Mouse (Mus musculus) lung, postnatal 10 days (tissue): Measurements from ENCODE around the gene Cerk.

Experiments
- DNase-seq: peaks from one replicate; pipeline ENCODE4 v3.0.0; 2021

The Cerk gene

DNA sequence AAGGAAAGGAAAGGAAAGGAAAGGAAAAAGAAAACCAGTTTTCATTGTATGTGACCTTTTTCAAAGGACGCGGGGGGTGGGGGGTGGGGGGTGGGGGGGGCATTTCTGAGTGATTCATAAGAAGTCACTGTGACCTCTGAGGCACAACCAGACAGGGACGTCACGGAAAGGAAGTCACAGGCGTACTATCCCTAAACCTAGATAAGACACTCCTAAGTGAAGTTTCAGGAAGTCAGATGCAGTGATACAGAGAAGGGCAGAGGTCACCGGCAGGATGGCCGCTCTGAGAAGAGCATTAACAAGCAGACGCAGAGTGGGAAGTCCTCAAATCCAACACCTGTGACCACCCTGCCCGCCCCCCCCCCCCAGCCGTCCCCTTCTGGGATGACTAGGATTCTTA, 25.0 kb downstream of the Cerk start:
- no peak for DNase-seq

DNA sequence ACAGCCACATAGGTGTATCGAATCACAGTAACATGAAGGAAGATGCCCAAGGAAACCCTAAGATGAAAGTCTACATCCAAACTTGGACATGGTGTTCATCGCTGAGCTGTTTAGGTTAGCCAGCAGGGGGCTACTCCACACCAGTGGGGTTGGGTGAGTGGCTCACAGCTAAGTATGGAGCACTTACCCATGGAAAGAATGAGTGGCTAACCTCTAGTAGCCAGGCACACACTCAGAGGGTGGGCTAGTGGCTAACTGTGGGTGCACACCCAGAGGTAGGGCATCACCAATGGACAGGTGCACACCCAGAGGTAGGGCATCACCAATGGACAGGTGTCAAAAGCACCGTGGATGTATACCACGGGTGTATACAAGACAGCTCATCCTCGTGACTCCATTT, 26.2 kb downstream of the Cerk start:
- DNase-seq, result no peak

DNA sequence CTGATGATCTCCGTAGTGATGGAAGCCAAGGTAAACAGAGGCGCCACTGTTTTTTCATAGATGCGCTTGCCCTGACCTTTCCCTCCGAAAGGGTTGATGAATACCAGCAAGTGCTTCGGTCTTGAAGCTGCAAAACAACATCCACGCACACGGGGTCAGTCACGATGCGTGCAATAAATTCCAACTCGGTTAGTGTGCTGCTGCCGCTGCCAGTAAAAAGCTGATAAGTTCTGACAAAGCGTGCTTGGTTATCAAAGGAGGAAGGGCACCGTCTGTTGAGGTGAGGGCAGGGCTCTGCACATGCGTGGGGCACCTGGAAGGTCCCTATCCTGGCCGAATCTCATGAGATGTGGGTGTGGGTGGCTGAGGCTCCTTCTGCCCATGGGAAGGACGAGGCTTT, 26.8 kb downstream of the Cerk start:
- DNase-seq, result no peak

DNA sequence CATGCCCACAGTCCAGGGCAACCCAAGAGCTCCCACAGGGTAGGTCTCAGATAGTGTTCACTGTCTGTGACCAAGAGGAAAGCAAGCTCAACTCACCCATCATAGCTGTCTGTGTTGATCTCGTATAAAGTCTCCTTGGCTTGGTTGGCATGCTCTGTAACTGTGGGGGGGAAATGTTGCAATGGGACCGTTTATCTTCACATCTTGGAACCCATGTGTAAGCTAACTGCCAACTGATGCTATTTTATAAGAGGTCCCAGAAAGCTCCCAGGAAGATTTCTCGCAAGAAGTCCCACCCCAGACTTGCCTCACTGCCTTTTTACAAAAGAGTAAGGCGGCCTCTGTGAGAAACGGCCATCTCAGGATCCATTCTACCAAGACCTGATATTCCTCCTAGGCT, 29.4 kb downstream of the Cerk start:
- DNase-seq, result no peak

DNA sequence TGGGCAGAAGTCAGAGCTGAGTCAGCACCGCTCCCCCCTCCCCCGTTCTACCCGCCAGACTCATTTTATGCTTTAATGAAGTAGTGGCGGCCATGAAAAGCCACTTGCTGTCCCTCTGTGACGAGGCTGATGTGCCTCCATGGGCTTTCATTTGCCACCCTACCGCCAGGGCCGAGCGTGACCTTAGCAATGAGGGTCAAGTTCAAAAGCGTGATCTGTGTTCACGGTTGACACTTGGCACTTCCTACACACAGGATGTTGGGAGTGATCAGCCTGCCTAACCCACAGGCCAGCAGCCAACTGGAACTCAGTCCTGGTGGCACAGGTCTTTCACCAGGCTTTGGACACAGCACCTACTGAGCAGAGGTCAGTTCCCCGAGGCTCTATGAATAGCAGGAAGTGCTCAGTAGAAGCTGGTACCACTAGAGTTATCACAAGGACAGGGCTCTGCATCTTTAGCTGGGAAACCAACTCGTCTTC, 32.4 kb downstream of the Cerk start:
- no peak for DNase-seq

DNA sequence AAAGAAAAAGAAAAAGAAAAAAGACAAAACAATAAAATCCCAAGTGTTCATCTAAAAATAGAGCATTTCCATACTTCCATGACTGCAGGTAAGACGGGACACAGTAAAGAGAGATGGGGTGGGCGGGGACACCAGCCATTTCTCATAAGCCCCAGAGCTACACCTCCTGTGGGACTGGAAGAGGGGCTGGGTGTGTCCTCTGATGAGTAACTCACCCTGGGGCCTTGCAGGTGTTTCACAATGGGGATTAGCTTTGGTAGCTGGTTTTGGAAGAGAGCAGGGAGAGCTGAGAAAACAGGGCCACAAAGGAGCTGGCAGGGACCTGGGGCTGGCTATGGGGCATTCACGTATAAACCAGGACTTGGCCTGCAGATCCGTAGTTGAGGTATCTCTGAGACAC, 35.3 kb downstream of the Cerk start:
- no peak for DNase-seq

DNA sequence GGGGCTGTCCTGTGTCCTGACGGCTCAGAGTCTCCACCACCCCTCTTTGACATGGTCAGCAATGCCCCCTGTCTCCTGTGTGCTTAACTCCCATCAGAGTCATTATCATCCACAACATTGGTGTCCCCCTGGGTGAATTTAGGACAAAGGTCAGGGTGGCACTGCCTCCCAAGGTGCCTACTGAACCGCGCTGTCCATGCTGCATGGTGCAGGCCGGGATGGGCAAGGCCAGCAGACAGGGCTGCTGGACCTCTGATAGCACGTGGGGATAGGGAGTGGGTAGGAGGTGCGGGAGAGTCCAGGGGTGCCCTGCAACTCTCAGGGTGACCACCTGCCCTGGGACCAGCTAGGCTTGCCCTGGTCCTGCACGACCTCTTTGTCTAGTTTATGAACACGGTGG, 39.0 kb downstream of the Cerk start:
- DNase-seq, result no peak

DNA sequence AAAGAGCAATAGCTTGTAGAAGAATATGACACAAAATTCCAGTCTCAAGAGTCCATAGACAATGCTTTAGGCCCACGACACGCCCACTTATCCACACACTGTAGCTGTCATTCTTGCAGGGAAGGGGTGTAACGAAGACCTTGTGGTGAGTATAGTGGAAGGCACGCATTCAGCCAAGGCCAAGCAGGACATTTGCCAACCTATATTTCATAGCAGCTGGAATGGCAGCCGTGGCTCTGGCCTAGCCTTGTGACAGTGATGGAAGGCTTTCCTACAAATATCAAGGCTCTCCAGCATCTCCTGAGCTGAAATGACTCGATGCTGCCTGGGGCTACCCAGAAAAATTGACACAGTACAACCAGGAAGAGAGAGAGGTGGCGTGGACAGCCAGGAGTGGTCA, 40.9 kb downstream of the Cerk start:
- DNase-seq, result no peak

DNA sequence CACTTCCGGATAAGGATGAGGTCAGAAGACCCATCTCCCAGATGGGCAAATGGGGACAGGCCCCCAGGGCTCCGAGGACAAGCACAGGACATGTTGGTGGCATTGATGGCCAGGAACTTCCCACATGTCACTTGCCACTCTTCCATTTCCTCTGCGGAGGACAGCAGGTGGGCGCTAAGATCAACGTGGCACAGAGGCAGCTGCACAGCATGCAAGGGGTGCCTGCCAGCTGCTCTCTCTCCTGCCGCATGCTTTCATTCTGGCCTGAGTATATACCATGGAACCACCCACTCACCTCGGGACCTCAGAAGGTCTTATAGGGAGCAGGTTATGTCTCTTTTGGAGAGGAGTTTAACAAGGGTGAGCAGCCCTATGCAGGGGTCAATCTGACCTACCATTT, 41.4 kb downstream of the Cerk start:
- no peak for DNase-seq

DNA sequence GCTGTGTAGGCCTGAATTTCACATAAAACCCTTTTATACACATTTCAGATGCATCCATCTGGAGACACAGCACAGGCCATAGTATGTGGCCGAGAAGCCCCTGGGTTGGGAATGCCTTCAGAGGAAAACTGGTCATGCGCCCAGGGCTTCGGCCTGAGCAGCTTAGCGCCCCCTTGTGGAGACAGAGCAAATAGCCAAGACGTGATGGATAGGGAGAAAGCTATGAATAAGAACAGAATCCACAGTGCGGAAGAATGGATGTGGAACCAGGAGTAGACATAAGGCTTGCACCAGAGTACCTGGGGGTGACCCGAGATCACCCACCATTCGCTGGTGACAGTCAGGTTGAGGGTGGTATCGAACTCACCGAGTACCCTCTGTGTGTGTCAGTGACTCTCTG, 45.6 kb downstream of the Cerk start:
- peak; percentile 76 for DNase-seq

DNA sequence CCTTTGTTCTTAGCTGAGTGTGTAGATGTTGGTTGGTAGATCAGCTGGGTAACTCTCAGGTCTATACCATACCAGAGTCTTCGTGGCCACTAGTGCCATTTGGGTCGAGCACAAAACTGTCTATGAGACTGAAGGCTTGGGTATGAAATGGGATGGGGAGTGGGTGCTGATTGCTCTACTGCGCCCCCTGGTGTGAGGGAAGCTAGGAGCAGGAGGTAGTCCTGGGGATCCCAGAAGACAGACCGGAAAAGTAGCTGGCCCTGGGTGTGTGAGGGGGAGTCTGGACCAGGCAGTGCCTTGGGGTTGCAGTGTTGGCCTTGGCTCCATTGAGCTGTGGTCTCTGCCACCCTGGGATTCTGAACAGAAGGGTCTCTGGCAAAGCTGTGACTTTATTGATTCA, 48.3 kb downstream of the Cerk start:
- DNase-seq, result peak; percentile 66

DNA sequence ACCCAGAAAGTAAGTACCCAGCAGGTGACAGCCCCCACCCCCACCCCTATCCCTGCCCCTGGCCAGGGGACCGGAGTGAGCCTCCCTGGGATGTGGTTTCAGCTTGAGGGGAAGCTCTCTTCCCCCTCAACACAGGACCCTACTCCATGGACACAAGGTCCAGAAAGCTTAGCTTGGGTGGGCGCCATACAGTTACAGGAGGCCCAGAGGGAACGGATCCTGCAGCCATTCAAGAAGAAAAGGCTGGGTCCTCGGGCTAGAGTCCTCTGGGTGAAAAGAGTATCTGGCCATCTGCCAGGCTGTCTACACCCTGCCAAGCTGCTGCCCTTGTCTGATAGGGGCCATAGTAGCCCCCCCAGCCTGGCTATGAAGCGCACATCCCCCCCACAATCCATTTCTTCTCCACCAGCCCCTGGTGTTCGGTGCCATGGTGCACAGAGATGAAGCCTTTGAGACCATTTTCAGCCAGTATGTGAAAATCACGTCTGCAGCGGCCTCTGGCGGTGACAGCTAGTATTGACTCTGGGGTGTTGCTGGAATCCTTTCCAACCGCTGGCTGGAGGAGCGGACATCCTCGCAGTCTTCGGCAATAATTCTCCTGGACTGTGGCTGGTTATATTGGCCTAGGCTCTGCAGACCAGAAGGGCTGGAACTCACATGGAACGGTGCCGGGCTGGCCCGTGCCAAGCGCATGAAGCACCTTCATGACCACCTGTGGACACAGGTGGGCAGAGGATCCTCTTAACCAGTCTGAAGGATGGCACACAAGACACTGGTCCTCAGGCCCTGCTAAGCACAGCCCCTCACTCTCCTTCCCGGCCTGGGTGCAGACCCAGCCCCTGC, 50.8 kb downstream of the Cerk start:
- DNase-seq, result peak; percentile 93

DNA sequence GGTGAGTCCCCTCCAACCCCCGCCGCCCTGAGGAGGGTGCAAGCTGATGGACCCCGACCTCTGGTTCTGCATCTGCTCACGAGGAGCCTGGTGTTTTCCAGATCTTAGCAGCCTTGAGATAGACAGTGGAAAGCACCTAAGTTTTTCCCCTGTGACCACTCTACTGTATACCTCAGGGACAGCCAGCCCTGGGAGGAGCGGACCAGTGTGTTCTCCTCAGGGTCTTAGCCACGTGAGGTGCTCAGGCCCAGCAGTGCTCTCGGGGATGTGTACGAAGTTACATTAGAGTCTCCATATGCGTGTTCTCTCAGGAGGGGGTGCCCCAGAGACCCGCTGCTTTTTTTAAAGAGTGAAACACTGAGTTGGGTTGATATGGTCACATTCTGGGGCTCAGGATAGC, 55.3 kb downstream of the Cerk start:
- DNase-seq, result no peak

DNA sequence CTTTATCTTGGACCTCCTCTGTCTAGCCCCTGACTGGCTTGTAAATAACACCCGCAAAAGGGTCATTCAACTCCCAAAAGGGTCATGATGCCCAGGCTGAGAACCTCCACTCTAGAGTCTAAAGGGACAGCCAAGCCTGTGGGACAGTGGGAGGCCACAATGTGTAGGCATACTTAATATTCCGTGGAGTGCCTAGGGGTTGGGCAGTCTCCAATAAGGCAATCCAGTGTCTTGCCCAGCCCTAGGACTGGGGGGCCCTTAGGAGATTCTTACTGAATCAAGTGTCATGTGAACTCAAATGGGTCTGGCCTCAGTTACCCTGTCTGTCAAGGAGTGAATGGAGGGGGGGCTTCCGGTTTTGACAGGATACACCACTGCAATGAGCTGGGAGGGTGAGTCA, 56.9 kb downstream of the Cerk start:
- no peak for DNase-seq

DNA sequence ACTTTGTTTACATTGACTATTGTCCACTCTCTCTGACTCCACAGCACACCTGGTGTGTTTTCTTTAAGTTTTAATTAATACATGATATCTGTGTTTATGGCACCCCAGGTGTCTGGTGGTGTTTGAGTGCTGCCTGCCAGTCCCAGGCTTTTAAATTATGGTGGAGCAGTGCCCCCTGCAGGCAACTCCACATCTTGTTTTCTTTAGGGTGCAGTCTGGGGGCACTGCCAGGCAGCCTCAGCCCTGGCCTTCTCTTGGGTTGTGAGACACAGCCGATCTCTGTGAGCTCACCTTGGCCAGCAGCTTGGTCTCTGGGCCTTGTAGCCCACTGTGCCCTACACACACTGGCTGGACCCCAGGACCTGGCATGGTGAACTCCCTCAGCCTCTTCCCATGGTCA, 61.6 kb downstream of the Cerk start:
- peak; percentile 84 for DNase-seq

DNA sequence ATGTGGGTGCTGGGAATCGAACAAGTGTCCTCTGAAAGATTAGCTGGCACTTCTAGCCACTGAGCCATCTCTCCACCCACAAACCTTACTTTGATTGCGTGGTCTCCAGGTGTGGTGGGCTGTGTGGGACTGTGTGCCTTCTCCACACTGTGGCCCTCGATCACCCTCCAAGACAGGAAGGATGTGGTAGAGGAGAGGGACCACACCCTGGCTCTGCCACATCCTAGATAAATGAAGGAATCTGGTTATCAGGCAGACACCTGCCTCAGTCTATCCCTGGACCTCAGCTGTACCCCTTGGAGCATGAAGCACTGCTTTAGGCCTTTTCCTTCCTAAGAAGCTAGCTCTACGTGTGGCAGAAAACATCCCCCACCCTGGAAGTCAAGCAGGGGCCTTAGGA, 62.5 kb downstream of the Cerk start:
- DNase-seq, result no peak

DNA sequence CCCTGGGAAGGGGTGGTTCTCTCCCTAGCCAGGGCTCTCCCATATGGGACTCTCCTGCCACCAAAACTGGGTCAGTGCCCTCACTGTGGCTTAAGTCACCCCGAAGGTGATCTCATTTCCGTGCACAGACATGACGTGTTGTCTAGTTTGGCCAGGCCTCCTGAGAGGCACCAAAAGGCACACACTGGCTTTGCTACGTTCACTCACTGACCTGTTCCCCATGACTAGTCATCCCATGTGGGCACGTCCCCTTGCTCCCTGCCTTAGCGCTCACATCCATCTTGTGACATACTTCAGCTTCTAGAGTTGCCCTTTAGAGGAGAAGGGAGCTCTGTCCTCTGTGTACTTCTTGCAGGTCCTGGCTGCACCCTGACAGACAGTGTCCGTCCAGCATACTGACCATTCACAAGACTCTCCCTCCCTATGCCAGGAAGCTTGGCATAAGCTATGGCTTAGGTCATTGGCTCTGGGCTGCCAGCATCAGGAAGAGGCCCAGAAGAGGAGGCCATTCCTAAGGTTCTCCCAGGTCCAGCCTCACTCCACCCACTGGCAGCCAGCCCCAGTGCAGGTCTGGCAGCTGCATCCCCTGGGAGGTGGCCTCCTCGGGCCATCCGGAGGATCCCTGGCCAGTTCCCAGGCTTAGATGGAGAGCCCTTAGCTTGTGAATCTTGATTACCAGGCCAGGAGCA, 63.5 kb downstream of the Cerk start:
- DNase-seq, result peak; percentile 48

DNA sequence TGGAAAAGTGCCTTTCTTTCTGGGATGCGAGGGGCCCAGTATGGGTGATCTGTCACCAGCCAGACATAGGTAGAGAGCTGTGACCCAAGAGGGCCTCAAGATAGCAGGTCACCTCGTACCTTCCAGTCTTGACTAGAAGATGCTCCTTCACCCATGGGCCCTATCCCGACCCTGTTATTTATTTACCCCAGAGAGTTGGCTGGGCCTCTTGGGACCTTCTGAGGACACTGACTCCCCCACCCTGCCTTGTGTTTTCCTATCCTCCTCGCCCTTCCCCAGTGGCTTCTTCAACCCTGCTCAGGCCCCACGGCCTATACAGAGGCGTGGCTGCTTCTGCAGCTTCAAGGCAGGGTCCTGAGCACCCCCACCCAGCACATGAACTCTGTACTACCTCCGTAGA, 66.8 kb downstream of the Cerk start:
- no peak for DNase-seq

DNA sequence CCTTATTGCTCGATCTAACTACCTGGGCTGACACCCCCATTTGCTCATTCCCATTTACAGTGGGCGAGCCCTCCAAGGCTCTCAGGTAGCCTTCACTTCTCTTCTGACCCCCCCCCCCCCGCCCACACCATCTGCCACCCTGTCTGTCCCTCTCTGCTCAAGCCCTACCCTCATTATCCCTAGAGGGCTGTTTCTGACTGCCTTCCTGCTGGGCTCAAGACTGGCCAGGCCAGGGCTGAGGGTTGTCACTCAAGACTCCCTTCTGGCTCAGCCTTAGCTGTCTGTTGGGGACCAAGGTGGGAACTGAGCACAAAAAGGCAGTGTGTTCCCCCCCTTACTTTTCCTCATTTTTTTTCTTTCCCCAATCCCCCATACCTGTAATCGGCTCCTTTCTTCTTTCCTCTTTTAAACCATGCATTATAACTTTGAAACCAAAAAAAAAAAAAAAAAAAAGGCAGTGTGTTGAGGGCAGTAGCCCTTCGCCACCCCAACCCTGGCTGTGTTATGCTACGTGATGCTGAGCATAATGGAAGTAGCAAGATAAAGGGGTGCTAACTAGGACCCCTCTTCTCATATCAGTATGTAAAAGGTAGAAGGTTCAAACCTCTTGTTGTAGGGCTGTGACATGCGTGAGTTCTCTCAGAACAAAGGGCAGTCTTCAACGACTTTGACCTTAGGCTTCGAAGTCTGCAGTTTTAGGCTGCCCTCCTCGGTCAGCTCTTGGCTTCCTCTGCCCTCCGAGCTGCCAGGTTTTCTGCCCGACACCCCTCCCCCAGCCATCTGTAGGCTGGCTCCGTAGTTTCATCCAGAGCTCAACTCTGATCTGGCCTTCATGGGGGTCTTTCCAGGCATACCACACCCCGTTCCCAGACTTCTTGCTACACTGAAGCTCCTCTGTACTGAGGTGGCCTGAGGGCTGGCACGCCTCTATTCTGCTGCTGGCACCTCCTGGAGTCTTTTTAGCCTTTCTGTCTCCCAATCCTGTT, 68.5 kb downstream of the Cerk start:
- DNase-seq, result no peak

DNA sequence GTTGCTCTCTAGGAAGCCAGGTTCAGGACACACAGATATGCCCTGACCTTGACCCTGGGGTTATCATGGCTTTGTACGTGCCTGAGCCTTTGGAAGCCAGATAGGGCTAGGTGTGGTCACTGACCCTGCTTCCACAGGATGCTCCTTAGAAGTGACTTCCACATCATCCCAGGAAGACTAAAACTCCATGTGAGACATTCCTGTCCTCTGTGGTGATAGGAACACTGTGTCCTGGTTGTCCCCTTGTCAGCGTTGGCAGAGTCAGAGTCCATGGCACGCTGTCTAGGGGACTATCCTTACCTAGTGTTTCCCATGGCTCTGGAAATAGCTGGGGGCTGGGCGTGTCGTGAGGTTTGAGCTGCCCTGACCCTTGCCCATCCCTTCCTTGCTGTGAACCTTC, 69.5 kb downstream of the Cerk start:
- no peak for DNase-seq

DNA sequence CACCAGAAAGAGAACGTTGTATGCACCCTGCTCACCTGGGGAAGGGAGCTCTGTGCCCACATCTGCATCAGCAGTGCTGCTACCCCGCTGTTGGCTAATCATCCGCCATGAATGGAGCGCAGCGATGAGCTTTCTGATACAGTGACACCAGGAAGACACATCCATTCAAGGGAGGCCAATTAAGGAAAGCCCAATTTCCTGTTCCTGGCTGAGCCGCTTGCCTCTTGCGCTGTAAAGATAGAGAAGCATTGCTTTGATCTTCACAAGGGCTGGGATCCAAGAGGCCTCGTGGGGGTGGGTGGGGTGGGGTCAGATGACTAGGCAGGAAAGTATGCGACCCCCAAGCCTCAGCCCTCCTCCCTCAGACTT, 72.6 kb downstream of the Cerk start:
- DNase-seq, result peak; percentile 40

DNA sequence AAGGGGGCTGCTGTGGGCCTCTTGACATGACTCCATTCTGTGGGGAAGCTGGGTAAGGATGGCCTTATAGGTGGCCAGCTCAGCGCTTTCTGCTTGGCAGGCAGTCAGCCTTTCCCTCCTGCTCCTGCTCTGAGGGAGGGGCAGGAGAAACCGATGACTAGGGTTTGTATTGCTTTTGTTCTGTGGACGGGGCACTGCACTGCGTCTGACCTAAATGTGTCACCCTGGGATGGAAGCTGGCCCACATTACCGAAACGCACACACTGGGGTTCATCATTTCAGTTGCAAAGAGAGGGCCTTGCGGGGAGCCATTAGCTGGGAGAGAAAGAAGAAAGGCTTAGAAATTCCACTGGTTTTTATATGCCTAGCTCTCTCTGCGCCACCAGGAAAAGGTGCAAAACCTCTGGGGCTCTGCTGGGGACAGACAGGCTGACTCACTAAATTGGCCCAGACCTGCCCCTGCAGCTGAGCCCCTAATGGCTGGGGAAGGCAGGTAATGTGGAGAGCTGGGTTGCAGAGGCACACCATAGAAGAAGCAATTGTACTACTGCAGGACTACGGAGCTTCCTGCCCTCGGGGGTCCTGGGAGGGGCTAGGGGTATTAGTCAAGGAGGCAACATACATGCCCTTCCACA, 73.1 kb downstream of the Cerk start:
- DNase-seq, result no peak
